14 mouse cellular contexts compared by ENCODE assay signal in the genomic region with DNA sequence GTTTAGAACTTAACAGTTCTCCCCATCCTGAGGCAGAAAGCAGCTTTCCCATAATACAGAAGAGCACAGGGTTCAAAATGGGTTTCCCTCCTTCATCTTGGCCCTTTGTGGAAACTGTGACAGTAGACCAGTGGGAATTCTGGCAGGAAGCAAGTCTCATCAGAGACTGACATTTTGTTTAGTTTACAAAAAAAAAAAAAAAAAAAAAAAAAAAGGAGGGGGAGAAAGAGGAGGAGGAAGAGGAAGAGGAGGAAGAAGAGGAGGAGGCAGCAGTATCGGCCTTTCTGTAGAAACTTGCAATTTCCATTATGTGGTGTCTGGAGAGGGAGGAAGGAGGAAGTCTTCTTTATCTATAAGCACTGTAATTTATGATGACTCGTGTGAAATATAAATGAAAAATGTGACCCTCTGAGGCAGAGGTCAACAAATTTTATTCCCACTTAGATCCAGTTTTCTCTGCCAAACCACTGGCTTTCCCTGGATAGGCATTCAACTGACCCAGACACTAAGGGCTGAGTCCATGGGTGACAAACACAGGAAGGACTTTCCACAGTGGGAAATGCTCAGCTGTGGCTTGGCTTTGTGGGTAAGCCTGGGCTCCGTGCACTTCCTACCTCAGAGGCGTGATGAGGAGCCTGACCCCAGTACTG. TPM values are rescaled to one million over a fixed set of nuclear protein-coding genes. Genes with fewer than 3 reads are reported as not detected.
A peak's percentile ranks its signal among the peaks of the same experiment; 100 is the strongest.
DNase-seq lines count a peak whose midpoint lies in the region; ATAC-seq and TF ChIP-seq lines count a peak whose summit lies in the region.
"Had no signal": no experiment of that assay in that cellular context is flagged by ENCODE, and none has a peak within 500 bp of the region (broad histone marks: within the 10 kb centered on the region; RNA-seq: fewer than 3 reads in every experiment).

No protein-coding gene starts in this region.

- TF ChIP-seq CTCF in layer of hippocampus, adult 2 months (conservative IDR thresholded peaks at IDR 0.05): no peak
- TF ChIP-seq CTCF in bone marrow macrophage, adult 2 months (IDR thresholded peaks at IDR 0.05; ENCODE audit: low read depth, low read length): no peak

- DNase-seq in heart, adult 11 months: peak; percentile 92
- DNase-seq in heart, postnatal 14 days: no peak
- DNase-seq in layer of hippocampus, adult 2 months (ENCODE audit: low spot score in 2 of 2): no peak
- no peak for DNase-seq in layer of hippocampus, adult 11-12 months (ENCODE audit: low spot score)
- no peak for DNase-seq in cerebellum, adult 11-12 months
- no peak for DNase-seq in frontal cortex, postnatal 10 days (ENCODE audit: low spot score in 2 of 2)
- DNase-seq: midbrain, embryonic 14.5 days; thymus, postnatal 25 days had no signal

- peak overlapping the region; percentile 32; the same call in 1 of the 2 replicates for H3K27ac ChIP-seq in layer of hippocampus, adult 2 months
- peak overlapping the region; percentile 60 for H3K27ac ChIP-seq in bone marrow macrophage, adult 2 months (ENCODE audit: insufficient read depth, low read depth, low read length)
- H3K27ac ChIP-seq: hindbrain, postnatal 0 days; limb, embryonic 12.5 days; neural tube, embryonic 13.5 days had no signal

- peak; percentile 37 for ATAC-seq in megakaryocyte, adult 5-6 weeks (ENCODE audit: poor library complexity, severe bottlenecking)
- ATAC-seq: hindbrain, postnatal 0 days had no signal

- no peak overlapping the region for H3K4me3 ChIP-seq in layer of hippocampus, adult 2 months
- H3K4me3 ChIP-seq in bone marrow macrophage, adult 2 months (ENCODE audit: insufficient read depth, low read length): no peak overlapping the region
- H3K4me3 ChIP-seq: heart, embryonic 12.5 days; limb, embryonic 12.5 days; neural tube, embryonic 13.5 days had no signal

- TF ChIP-seq POLR2A in bone marrow macrophage, adult 2 months (IDR thresholded peaks at IDR 0.05; ENCODE audit: borderline replicate concordance, low read depth, low read length): no peak

- peaks cover 58% of the 10 kb centered on the region for H3K4me1 ChIP-seq in bone marrow macrophage, adult 2 months (ENCODE audit: control insufficient read depth, insufficient read depth, low read length)

- intact Hi-C loops in heart, postnatal 14 days (cut with DNase I): loop anchor here (10.0 kb wide), 1 partner anchor 175 kb away; no protein-coding TSS in a partner anchor

RNA-seq across cellular contexts. Expression of a gene that starts 28.2 kb away (rescaled TPM):
- total RNA-seq in heart, postnatal 14 days (2021): 100 to 1,000 TPM in 1 of 2 experiments, 10 to 100 TPM in 1; 99.1 to 106 TPM
- 10 to 100 TPM; 79.8 to 80.8 TPM for total RNA-seq in layer of hippocampus, adult 2 months (2021)
- 52.5 and 53.9 TPM in 2 replicates for polyA plus RNA-seq in bone marrow macrophage, adult 2 months (2012; ENCODE audit: insufficient read depth, insufficient read length, missing spikeins)
- total RNA-seq in megakaryocyte, adult 5-6 weeks (2015): 67.7 and 93.8 TPM in 2 replicates
- total RNA-seq in megakaryocyte, adult 5-6 weeks (2017): 56.5 and 69.6 TPM in 2 replicates
